Mouse (Mus musculus) layer of hippocampus, adult 9-10 months (tissue): ENCODE measurements around the gene Dmd.

Experiments
- DNase-seq: peaks from one replicate; pipeline ENCODE4 v3.0.0; 2022; ENCODE audit warnings: low spot score

The Dmd gene

GRCm38 (mm10) chrX:84435608-84436007, 1486.9 kb downstream of the Dmd start:
- no peak for DNase-seq

GRCm38 (mm10) chrX:84436556-84436955, 1487.9 kb downstream of the Dmd start:
- DNase-seq, result no peak

- no peak for DNase-seq
Observed at GRCm38 (mm10) chrX:84442996-84443395, 1494.3 kb downstream of the Dmd start.

DNA sequence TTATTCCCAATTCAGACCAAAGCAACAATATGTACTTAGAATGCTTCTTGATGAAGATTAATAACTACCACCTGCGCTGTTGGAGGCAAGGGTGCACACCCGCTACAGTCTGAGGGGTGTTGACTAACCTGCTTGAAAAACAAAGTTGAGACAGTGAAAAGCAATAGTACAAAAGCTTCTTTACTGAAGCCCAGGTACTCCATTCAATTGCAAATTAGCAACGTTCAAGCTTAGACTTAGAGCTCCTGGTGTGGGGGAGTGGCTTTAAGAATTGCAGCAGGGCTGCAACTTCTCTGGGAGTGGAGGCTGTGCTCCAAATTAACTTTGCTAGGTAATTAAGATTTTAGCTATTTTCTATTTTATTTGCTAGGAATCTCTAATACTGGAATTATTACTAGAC, 1495.3 kb downstream of the Dmd start:
- DNase-seq, result no peak

GRCm38 (mm10) chrX:84444638-84445037, 1496.0 kb downstream of the Dmd start:
- DNase-seq, result no peak

DNA sequence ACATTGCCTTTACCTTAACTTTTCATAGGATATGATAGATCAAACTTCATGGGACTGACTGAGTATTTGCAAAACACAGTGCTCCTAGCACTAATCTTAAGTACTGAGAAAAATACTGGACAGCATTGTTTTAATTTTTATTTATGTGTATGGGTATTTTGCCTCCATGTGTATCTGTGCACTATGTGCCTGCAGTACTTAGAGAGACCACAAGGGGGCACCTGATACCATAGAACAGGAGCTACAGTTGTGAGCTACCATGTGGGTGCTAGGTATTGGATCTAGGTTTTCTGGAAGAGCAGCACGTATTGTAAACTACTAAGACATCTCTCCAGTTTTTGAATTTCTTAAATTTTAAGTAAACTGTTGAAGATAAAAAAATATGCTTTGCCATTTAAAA, 1505.8 kb downstream of the Dmd start:
- DNase-seq, result no peak

GRCm38 (mm10) chrX:84514650-84515366, 1566.1 kb downstream of the Dmd start:
- DNase-seq, result no peak

DNA sequence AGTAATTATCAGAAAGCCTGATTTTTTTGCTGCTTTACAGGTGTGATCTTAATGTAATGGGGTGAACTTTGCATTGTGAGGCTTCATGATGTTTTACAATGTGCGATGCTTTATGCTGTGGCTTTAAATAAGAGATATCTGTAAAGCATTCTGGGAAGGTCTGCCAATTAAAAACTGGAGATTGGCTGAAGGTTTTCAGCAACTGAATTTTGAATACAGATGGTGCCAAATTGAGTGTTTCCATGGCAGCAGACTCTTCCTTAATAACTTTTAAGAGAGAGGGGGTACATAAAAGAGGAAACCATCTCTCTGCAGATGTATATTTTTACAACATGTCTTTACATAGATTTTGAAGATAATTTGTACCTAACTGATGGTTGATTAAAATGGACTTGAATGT, 1603.3 kb downstream of the Dmd start:
- no peak for DNase-seq

DNA sequence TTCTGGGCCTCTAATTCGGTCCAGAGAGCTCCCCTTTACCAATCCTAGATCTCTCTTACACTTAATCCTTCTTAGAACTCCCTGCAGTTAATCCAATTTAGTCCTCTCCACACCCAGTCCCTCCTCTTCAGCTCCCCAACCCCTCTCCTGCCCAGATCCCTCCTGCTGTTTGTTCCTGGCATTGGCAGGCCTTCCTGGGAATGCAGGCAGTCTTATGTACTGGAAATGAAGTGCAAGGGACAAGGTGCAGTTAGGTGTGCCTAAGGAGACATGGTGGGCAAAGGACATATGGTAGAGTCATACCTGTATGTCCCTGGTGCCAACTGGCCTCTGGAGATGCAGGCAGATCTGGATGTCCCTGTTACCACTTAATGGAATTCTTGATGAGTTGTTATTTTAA, 1604.8 kb downstream of the Dmd start:
- no peak for DNase-seq

GRCm38 (mm10) chrX:84598476-84598875, 1649.8 kb downstream of the Dmd start:
- no peak for DNase-seq

GRCm38 (mm10) chrX:84640446-84640845, 1691.8 kb downstream of the Dmd start:
- DNase-seq, result no peak

DNA sequence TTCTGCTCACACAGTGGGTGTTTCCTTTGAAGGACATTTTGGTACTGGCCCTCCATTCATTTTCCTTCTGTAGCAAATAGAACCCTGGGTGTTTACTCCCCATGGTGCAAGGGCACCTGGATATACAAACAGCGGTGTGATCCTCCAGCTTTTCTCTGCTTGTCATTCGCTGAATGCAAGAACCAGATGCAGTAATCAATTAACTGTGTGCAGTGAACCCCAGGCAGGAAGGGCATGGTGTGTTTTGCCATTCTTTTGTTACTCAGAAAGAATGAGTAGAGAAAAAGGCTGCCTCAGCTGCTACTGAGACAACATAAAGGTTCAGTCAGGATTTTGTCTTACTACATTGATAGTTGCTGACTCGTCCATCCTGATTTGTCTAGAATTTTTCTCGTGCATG, 1799.0 kb downstream of the Dmd start:
- DNase-seq, result no peak

GRCm38 (mm10) chrX:84860012-84860647, 1911.5 kb downstream of the Dmd start:
- no peak for DNase-seq

GRCm38 (mm10) chrX:84873090-84873489, 1924.4 kb downstream of the Dmd start:
- no peak for DNase-seq

DNA sequence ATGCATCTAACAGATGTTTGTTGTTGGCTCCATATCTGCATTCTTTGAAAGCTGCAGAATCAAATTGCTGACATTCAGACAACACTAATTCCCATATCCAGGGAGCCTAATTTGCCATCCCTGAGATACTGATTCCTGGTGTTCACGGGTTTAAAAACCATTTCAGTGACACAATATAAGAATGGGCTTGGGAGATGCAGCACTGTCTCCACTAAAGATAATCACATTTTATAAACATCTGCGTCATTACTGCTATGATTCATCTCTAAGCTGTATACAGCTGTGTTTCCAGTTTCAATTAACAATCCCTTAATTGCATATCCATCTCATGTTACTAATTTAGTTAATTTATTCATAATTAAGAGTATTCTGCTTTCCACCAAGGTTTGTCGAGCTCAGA, 1929.5 kb downstream of the Dmd start:
- no peak for DNase-seq

GRCm38 (mm10) chrX:84932715-84933473, 1984.2 kb downstream of the Dmd start:
- DNase-seq, result peak; percentile 3

GRCm38 (mm10) chrX:84960557-84960956, 2011.9 kb downstream of the Dmd start:
- DNase-seq, result no peak

DNA sequence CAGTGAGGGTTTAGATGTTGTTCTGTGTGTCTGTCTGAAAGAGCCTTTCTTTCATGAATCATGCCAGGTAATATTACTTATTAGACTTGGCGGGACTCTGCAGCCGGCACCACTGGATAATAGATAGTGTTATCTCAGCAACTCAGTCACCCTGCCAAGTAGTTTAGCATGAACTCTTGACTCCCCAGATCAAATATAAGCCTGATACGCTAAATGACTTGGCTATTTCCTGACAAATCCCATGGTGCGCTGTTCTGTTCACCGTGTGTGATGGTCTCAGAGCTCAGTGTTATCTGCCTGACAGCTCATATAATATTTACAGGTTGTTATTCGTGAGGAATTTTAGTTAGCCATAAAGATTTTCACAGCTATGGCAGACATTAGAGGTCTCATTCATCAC, 2012.3 kb downstream of the Dmd start:
- no peak for DNase-seq

DNA sequence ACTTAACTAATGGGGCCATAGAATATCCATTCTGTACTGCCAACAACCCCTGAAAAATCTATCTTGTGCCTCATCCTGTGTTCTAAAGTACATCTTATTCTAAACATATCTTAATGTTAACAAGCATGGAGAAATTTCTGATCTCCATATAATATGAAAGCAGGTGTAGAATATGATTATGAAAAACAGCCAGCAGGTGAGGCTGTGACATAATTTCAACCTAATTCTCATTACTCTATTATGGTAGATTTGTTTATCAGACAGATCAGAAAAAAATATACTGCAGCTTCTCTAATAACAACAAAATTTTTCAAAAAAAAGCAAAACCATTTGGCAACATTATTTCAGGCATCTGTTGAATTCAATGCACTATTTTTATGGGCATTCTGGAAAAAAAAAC, 2059.6 kb downstream of the Dmd start:
- no peak for DNase-seq

- DNase-seq, result no peak
Observed at GRCm38 (mm10) chrX:85041466-85042058, 2092.9 kb downstream of the Dmd start.

GRCm38 (mm10) chrX:85046631-85047030, 2098.0 kb downstream of the Dmd start:
- DNase-seq, result no peak

DNA sequence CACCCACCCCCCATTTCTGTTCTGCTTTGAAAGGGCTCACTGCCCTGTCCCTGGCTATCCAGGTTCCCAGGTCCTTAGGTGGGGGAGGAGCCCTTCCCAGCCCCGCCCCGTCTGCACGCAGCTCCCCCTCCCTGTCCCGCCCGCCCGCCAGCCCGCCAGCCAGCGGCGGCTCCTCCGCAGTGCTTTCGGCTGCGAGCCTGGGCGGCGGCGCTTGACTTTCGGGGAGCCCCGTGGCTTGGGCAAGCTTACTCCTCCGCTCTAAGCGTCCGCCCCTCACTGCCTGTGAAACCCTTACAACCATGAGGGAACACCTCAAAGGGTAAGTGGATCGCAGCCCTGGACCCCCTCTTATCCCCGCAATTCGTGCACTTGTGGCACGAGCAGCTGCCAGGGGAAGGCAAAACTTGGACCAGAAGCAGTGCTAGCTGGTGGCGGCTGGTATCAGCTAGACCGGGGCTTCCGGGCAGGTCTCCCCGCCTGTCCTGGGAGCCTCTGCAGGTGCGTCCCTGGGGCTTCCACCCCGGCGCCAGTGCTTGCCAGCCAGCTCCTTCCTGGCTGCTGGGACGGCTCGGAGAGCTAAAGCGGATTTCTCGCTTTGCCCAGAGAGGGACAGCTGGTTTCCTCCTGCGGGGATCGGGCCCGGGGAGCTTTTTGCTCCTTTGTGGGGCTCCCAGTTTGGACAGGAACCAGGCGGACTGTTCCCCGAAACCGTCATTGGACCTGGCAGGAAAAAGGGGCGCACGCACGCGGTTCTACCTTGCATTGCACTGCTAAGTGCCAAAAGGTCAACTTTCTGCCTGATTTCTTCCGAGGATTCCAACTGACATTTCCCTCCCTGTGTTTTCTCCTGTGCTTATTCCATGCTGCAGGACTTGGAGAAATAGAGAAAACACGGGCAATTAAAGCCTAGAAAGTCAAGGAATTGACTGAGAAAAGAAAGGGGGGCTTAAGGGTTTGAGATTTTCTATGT, 2099.8 kb downstream of the Dmd start:
- no peak for DNase-seq
